Mouse (Mus musculus): ENCODE results near the gene Filip1l. TPM values are rescaled to one million over a fixed set of nuclear protein-coding genes. Genes with fewer than 3 reads are reported as not detected.
A peak's percentile ranks its signal among the peaks of the same experiment; 100 is the strongest.

The Filip1l gene
- total RNA-seq, 2 experiments from 2014 or later, result 3.0 to 3.7 TPM

GRCm38 (mm10) chr16:57509099-57509498, 156.2 kb downstream of the Filip1l start:
- ATAC-seq (replicated peaks; ENCODE audit: poor library complexity, severe bottlenecking), result no peak

GRCm38 (mm10) chr16:57513562-57513961, 160.7 kb downstream of the Filip1l start:
- ATAC-seq (replicated peaks; ENCODE audit: poor library complexity, severe bottlenecking), result no peak

GRCm38 (mm10) chr16:57514371-57514770, 161.5 kb downstream of the Filip1l start:
- ATAC-seq (replicated peaks; ENCODE audit: poor library complexity, severe bottlenecking), result no peak

- ATAC-seq (replicated peaks; ENCODE audit: poor library complexity, severe bottlenecking), result no peak
These were observed 162.7 kb downstream of the Filip1l start for GRCm38 (mm10) chr16:57515636-57516035.

GRCm38 (mm10) chr16:57525046-57525445, 172.2 kb downstream of the Filip1l start:
- no peak for ATAC-seq (replicated peaks; ENCODE audit: poor library complexity, severe bottlenecking)

GRCm38 (mm10) chr16:57525476-57525875, 172.6 kb downstream of the Filip1l start:
- no peak for ATAC-seq (replicated peaks; ENCODE audit: poor library complexity, severe bottlenecking)

GRCm38 (mm10) chr16:57526893-57527292, 174.0 kb downstream of the Filip1l start:
- ATAC-seq (replicated peaks; ENCODE audit: poor library complexity, severe bottlenecking), result no peak

GRCm38 (mm10) chr16:57528457-57528856, 175.6 kb downstream of the Filip1l start:
- peak; percentile 67 for ATAC-seq (replicated peaks; ENCODE audit: poor library complexity, severe bottlenecking)

GRCm38 (mm10) chr16:57530547-57530946, 177.7 kb downstream of the Filip1l start:
- ATAC-seq (replicated peaks; ENCODE audit: poor library complexity, severe bottlenecking), result peak; percentile 55

GRCm38 (mm10) chr16:57532081-57532493, 179.2 kb downstream of the Filip1l start:
- no peak for ATAC-seq (replicated peaks; ENCODE audit: poor library complexity, severe bottlenecking)

- peak; percentile 45 for ATAC-seq (replicated peaks; ENCODE audit: poor library complexity, severe bottlenecking)
These were observed 181.5 kb downstream of the Filip1l start for GRCm38 (mm10) chr16:57534365-57534764.

- ATAC-seq (replicated peaks; ENCODE audit: poor library complexity, severe bottlenecking), result peak; percentile 49
These were observed 181.9 kb downstream of the Filip1l start for GRCm38 (mm10) chr16:57534811-57535210.

GRCm38 (mm10) chr16:57536511-57536910, 183.6 kb downstream of the Filip1l start:
- peak; percentile 92 for ATAC-seq (replicated peaks; ENCODE audit: poor library complexity, severe bottlenecking)

GRCm38 (mm10) chr16:57543243-57543642, 190.3 kb downstream of the Filip1l start:
- ATAC-seq (replicated peaks; ENCODE audit: poor library complexity, severe bottlenecking), result no peak

GRCm38 (mm10) chr16:57544441-57544840, 191.5 kb downstream of the Filip1l start:
- ATAC-seq (replicated peaks; ENCODE audit: poor library complexity, severe bottlenecking), result no peak

GRCm38 (mm10) chr16:57546355-57546754, 193.5 kb downstream of the Filip1l start:
- peak; percentile 55 for ATAC-seq (replicated peaks; ENCODE audit: poor library complexity, severe bottlenecking)

GRCm38 (mm10) chr16:57548608-57549007, 195.7 kb downstream of the Filip1l start:
- ATAC-seq (replicated peaks; ENCODE audit: poor library complexity, severe bottlenecking), result no peak

GRCm38 (mm10) chr16:57549061-57550037, 196.5 kb downstream of the Filip1l start:
- peak; percentile 78 for ATAC-seq (replicated peaks; ENCODE audit: poor library complexity, severe bottlenecking)

- peak; percentile 73 for ATAC-seq (replicated peaks; ENCODE audit: poor library complexity, severe bottlenecking)
These were observed 197.2 kb downstream of the Filip1l start for GRCm38 (mm10) chr16:57550088-57550487.

- ATAC-seq (replicated peaks; ENCODE audit: poor library complexity, severe bottlenecking), result no peak
These were observed 197.9 kb downstream of the Filip1l start for GRCm38 (mm10) chr16:57550817-57551216.

GRCm38 (mm10) chr16:57551617-57552016, 198.7 kb downstream of the Filip1l start:
- ATAC-seq (replicated peaks; ENCODE audit: poor library complexity, severe bottlenecking), result no peak

- no peak for ATAC-seq (replicated peaks; ENCODE audit: poor library complexity, severe bottlenecking)
These were observed 199.8 kb downstream of the Filip1l start for GRCm38 (mm10) chr16:57552709-57553108.

Measured in granulocyte monocyte progenitor cell, adult 5-6 weeks (primary cell).